Mouse (Mus musculus): ENCODE data around the gene Homer3. TPM values are rescaled to one million over a fixed set of nuclear protein-coding genes. Genes with fewer than 3 reads are reported as not detected.

The Homer3 gene
- 4.9 and 5.9 TPM in 2 replicates for polyA plus RNA-seq (2015; fragmentation: Nextera tagmentation; extraction: Ambion mirVana)

- Histone ChIP-seq H3K4me3 (replicated peaks) (peak within 1 kb of the TSS; percentile 66), H3K4me2 (peak within 1 kb of the TSS; percentile 96), H3K27ac (replicated peaks) (no peak within 1 kb of the TSS; the same call in 1 of the 2 replicates), H3K36me3 (replicated peaks) (peaks cover 18% of the 10 kb centered on the region), H3K9ac (peak within 1 kb of the TSS; percentile 65), H3K4me1 (replicated peaks) (peaks cover 50% of the 10 kb centered on the region), H3K9me3 (replicated peaks) (no peaks in the 10 kb centered on the region), H3K27me3 (peaks cover 21% of the 10 kb centered on the region)
- WGBS (ENCODE audit: insufficient replicate concordance), result under 1% methylated on average over 36 of the region's 36 CpGs
- peak; percentile 81 for ATAC-seq (ENCODE audit: insufficient read depth)
These were observed at the start of gene Homer3 for GRCm38 (mm10) chr8:70282603-70283135. Gene Homer3, plus strand, starts transcription at chr8:70282827.

GRCm38 (mm10) chr8:70233606-70234005, 49.0 kb upstream of the Homer3 start:
- peak overlapping the region; percentile 72 for H3K9ac ChIP-seq
- no peaks in the 10 kb centered on the region for H3K27me3 ChIP-seq
- peaks cover 54% of the 10 kb centered on the region for H3K4me1 ChIP-seq (replicated peaks)
- H3K9me3 ChIP-seq (replicated peaks), result no peaks in the 10 kb centered on the region
- peaks cover 47% of the 10 kb centered on the region for H3K36me3 ChIP-seq (replicated peaks)
- WGBS (ENCODE audit: insufficient replicate concordance), result 5% methylated on average over 13 of the region's 13 CpGs
- peak overlapping the region; percentile 93; the same call in 1 of the 2 replicates for H3K27ac ChIP-seq (replicated peaks)
- peak overlapping the region; percentile 98 for H3K4me2 ChIP-seq
- ATAC-seq (ENCODE audit: insufficient read depth), result no peak
- peak overlapping the region; percentile 67 for H3K4me3 ChIP-seq (replicated peaks)

GRCm38 (mm10) chr8:70234080-70234780, 48.4 kb upstream of the Homer3 start, which contains the start of the genes Sugp2 and Armc6:
Gene Sugp2, plus strand, starts transcription at chr8:70234226.
Gene Armc6, minus strand, starts transcription at chr8:70234466.
- Histone ChIP-seq H3K36me3 (replicated peaks) (peaks cover 47% of the 10 kb centered on the region), H3K4me3 (replicated peaks) (peak within 1 kb of the TSS; percentile 67), H3K9ac (peak within 1 kb of the TSS; percentile 80), H3K27me3 (no peaks in the 10 kb centered on the region), H3K4me2 (peak within 1 kb of the TSS; percentile 98), H3K27ac (replicated peaks) (peak within 1 kb of the TSS; percentile 93), H3K9me3 (replicated peaks) (no peaks in the 10 kb centered on the region), H3K4me1 (replicated peaks) (peaks cover 55% of the 10 kb centered on the region)
- WGBS (ENCODE audit: insufficient replicate concordance), result under 1% methylated on average over 67 of the region's 67 CpGs
- peak; percentile 95 for ATAC-seq (ENCODE audit: insufficient read depth)

- Histone ChIP-seq H3K4me1 (replicated peaks) (peaks cover 55% of the 10 kb centered on the region), H3K4me3 (replicated peaks) (peak overlapping the region; percentile 67), H3K9me3 (replicated peaks) (no peaks in the 10 kb centered on the region), H3K27ac (replicated peaks) (peak overlapping the region; percentile 93), H3K36me3 (replicated peaks) (peaks cover 46% of the 10 kb centered on the region), H3K27me3 (no peaks in the 10 kb centered on the region), H3K9ac (peak overlapping the region; percentile 80), H3K4me2 (peak overlapping the region; percentile 98)
- no peak for ATAC-seq (ENCODE audit: insufficient read depth)
- WGBS (ENCODE audit: insufficient replicate concordance), result under 1% methylated on average over 15 of the region's 15 CpGs
These were observed 47.9 kb upstream of the Homer3 start for GRCm38 (mm10) chr8:70234781-70235128.

GRCm38 (mm10) chr8:70237842-70238241, 44.8 kb upstream of the Homer3 start:
- H3K4me3 ChIP-seq (replicated peaks), result no peak overlapping the region
- no peak overlapping the region for H3K9ac ChIP-seq
- no peaks in the 10 kb centered on the region for H3K9me3 ChIP-seq (replicated peaks)
- H3K27ac ChIP-seq (replicated peaks), result no peak overlapping the region
- peaks cover 63% of the 10 kb centered on the region for H3K36me3 ChIP-seq (replicated peaks)
- no peak overlapping the region for H3K4me2 ChIP-seq
- no peak for ATAC-seq (ENCODE audit: insufficient read depth)
- no peaks in the 10 kb centered on the region for H3K27me3 ChIP-seq
- peaks cover 46% of the 10 kb centered on the region for H3K4me1 ChIP-seq (replicated peaks)
- WGBS (ENCODE audit: insufficient replicate concordance), result 22% methylated on average over 2 of the region's 2 CpGs

- no peak for ATAC-seq (ENCODE audit: insufficient read depth)
- no peak overlapping the region for H3K4me2 ChIP-seq
- no peak overlapping the region for H3K27ac ChIP-seq (replicated peaks)
- H3K9ac ChIP-seq, result no peak overlapping the region
- no peaks in the 10 kb centered on the region for H3K9me3 ChIP-seq (replicated peaks)
- peaks cover 27% of the 10 kb centered on the region for H3K4me1 ChIP-seq (replicated peaks)
- H3K27me3 ChIP-seq, result no peaks in the 10 kb centered on the region
- peaks cover 85% of the 10 kb centered on the region for H3K36me3 ChIP-seq (replicated peaks)
- WGBS (ENCODE audit: insufficient replicate concordance), result 77% methylated on average over 5 of the region's 5 CpGs
- no peak overlapping the region for H3K4me3 ChIP-seq (replicated peaks)
These were observed 42.0 kb upstream of the Homer3 start for GRCm38 (mm10) chr8:70240642-70241041.

- H3K27me3 ChIP-seq, result no peaks in the 10 kb centered on the region
- H3K9ac ChIP-seq, result no peak overlapping the region
- ATAC-seq (ENCODE audit: insufficient read depth), result no peak
- 0 out of 2 replicates have a peak, but pooled peaks cover 5% of the 10 kb centered on the region for H3K4me1 ChIP-seq (replicated peaks)
- WGBS (ENCODE audit: insufficient replicate concordance), result 78% methylated on average over 6 of the region's 6 CpGs
- H3K4me2 ChIP-seq, result no peak overlapping the region
- H3K4me3 ChIP-seq (replicated peaks), result no peak overlapping the region
- no peaks in the 10 kb centered on the region for H3K9me3 ChIP-seq (replicated peaks)
- no peak overlapping the region for H3K27ac ChIP-seq (replicated peaks)
- H3K36me3 ChIP-seq (replicated peaks), result peaks cover 91% of the 10 kb centered on the region
These were observed 36.0 kb upstream of the Homer3 start for GRCm38 (mm10) chr8:70246622-70247021.

GRCm38 (mm10) chr8:70247841-70248240, 34.8 kb upstream of the Homer3 start:
- Histone ChIP-seq H3K9me3 (replicated peaks) (no peaks in the 10 kb centered on the region), H3K36me3 (replicated peaks) (peaks cover 91% of the 10 kb centered on the region), H3K9ac (no peak overlapping the region), H3K27ac (replicated peaks) (no peak overlapping the region), H3K4me1 (replicated peaks) (0 out of 2 replicates have a peak, but pooled peaks cover 5% of the 10 kb centered on the region), H3K4me3 (replicated peaks) (no peak overlapping the region), H3K4me2 (no peak overlapping the region), H3K27me3 (no peaks in the 10 kb centered on the region)
- WGBS (ENCODE audit: insufficient replicate concordance), result 82% methylated on average over 3 of the region's 3 CpGs
- no peak for ATAC-seq (ENCODE audit: insufficient read depth)

- H3K27me3 ChIP-seq, result no peaks in the 10 kb centered on the region
- no peak for ATAC-seq (ENCODE audit: insufficient read depth)
- peaks cover 15% of the 10 kb centered on the region for H3K4me1 ChIP-seq (replicated peaks)
- H3K9ac ChIP-seq, result no peak overlapping the region
- no peaks in the 10 kb centered on the region for H3K9me3 ChIP-seq (replicated peaks)
- WGBS (ENCODE audit: insufficient replicate concordance), result 65% methylated on average over 1 of the region's 1 CpGs
- H3K27ac ChIP-seq (replicated peaks), result no peak overlapping the region
- no peak overlapping the region for H3K4me2 ChIP-seq
- H3K4me3 ChIP-seq (replicated peaks), result no peak overlapping the region
- H3K36me3 ChIP-seq (replicated peaks), result peaks cover 99% of the 10 kb centered on the region
These were observed 28.0 kb upstream of the Homer3 start for GRCm38 (mm10) chr8:70254628-70255027.

- Histone ChIP-seq H3K27me3 (no peaks in the 10 kb centered on the region), H3K36me3 (replicated peaks) (peaks cover 98% of the 10 kb centered on the region), H3K4me2 (no peak overlapping the region), H3K9ac (no peak overlapping the region), H3K27ac (replicated peaks) (no peak overlapping the region), H3K9me3 (replicated peaks) (no peaks in the 10 kb centered on the region), H3K4me3 (replicated peaks) (no peak overlapping the region), H3K4me1 (replicated peaks) (peaks cover 39% of the 10 kb centered on the region)
- 77% methylated on average over 3 of the region's 3 CpGs for WGBS (ENCODE audit: insufficient replicate concordance)
- no peak for ATAC-seq (ENCODE audit: insufficient read depth)
These were observed 25.2 kb upstream of the Homer3 start for GRCm38 (mm10) chr8:70257456-70257855.

- Histone ChIP-seq H3K27me3 (no peaks in the 10 kb centered on the region), H3K4me3 (replicated peaks) (no peak overlapping the region), H3K9me3 (replicated peaks) (no peaks in the 10 kb centered on the region), H3K27ac (replicated peaks) (peak overlapping the region; percentile 72), H3K4me1 (replicated peaks) (peaks cover 39% of the 10 kb centered on the region), H3K9ac (no peak overlapping the region), H3K36me3 (replicated peaks) (peaks cover 98% of the 10 kb centered on the region), H3K4me2 (no peak overlapping the region)
- whole genome bisulfite sequencing (ENCODE audit: insufficient replicate concordance), result 51% methylated on average over 5 of the region's 5 CpGs
- ATAC-seq (ENCODE audit: insufficient read depth), result peak; percentile 55; the same call in 1 of the 2 replicates
These were observed 24.0 kb upstream of the Homer3 start for GRCm38 (mm10) chr8:70258600-70258999.

Measured in liver, embryonic 15.5 days (tissue).